Mouse (Mus musculus) ES-Bruce4 (cell line): Measurements from ENCODE around the gene Lag3.

Experiments used
- CTCF ChIP-seq: IDR thresholded peaks from one replicate; pipeline ENCODE4 v1.8.1; 2011; ENCODE audit warnings: low read depth, low read length
- EP300 ChIP-seq: IDR thresholded peaks from 2 replicates; pipeline ENCODE4 v1.6.1; 2011; ENCODE audit warnings: low read depth, low read length; ENCODE audit not compliant: insufficient read depth
- POLR2A ChIP-seq: IDR thresholded peaks from one replicate; pipeline ENCODE4 v1.8.1; 2011; ENCODE audit warnings: low read length; ENCODE audit not compliant: insufficient read depth

- TF ChIP-seq POLR2A (no peak), EP300 (no peak), CTCF (no peak)
These were observed 23.2 kb upstream of the Lag3 start for GRCm38 (mm10) chr6:124934670-124935069.
